Mouse (Mus musculus) heart, adult 2 months (tissue): ENCODE results near the gene Helz. TPM values are rescaled to one million over a fixed set of nuclear protein-coding genes. Genes with fewer than 3 reads are reported as not detected.

ENCODE experiments used
- DNase-seq, 2 experiments: peaks; one replicate each; pipeline ENCODE4 v3.0.0; 2021
- H3K27ac ChIP-seq: fragments of 200-600 bp; 2 replicates; pipeline ENCODE4 v1.8.1; 2022
- H3K27me3 ChIP-seq: fragments of 200-500 bp; 2 replicates; pipeline ENCODE4 v1.6.1; 2012; ENCODE audit warnings: mild to moderate bottlenecking, low read length, inconsistent platforms, mixed read lengths; ENCODE audit not compliant: control insufficient read depth, insufficient read depth
- H3K36me3 ChIP-seq: fragments of 200-500 bp; 2 replicates; pipeline ENCODE4 v1.6.1; 2012; ENCODE audit warnings: low read length, inconsistent platforms; ENCODE audit not compliant: control insufficient read depth, insufficient read depth
- H3K4me1 ChIP-seq: fragments of 200-500 bp; 2 replicates; pipeline ENCODE4 v1.6.1; 2011; ENCODE audit warnings: low read length; ENCODE audit not compliant: control insufficient read depth, insufficient read depth
- H3K4me3 ChIP-seq: fragments of 200-600 bp; 2 replicates; pipeline ENCODE4 v1.8.1; 2022
- H3K79me2 ChIP-seq: fragments of 200-500 bp; replicated peaks from 2 replicates; pipeline ENCODE4 v1.6.1; 2012; ENCODE audit warnings: mild to moderate bottlenecking, inconsistent platforms, low read length, moderate library complexity, mixed read lengths; ENCODE audit not compliant: control insufficient read depth, insufficient read depth
- H3K9ac ChIP-seq: fragments of 200-500 bp; 2 replicates; pipeline ENCODE4 v1.6.1; 2012; ENCODE audit warnings: low read depth, mild to moderate bottlenecking, control low read depth, inconsistent platforms, low read length, mixed read lengths
- CTCF ChIP-seq: fragments of 200-600 bp; IDR thresholded peaks from 2 replicates; pipeline ENCODE4 v1.8.1; 2022; ENCODE audit warnings: antibody characterized with exemption, mild to moderate bottlenecking, moderate library complexity
- EP300 ChIP-seq: fragments of 200-500 bp; IDR thresholded peaks from 2 replicates; pipeline ENCODE4 v1.6.1; 2011; ENCODE audit warnings: low read depth, low read length, control low read depth; ENCODE audit not compliant: insufficient read depth
- POLR2A ChIP-seq: fragments of 200-500 bp; IDR thresholded peaks from 2 replicates; pipeline ENCODE4 v1.6.1; 2011; ENCODE audit warnings: mild to moderate bottlenecking, low read depth, low read length, control low read depth; ENCODE audit not compliant: insufficient read depth
- WGBS: fragments of 180-500 bp; shearing (Covaris S2); methylation state at CpG from one replicate; pipeline ENCODE4 v1.1.7; 2018; 5-methylcytosine and 5-hydroxymethylcytosine counted together
- intact Hi-C: fragments of 180-260 bp; cut with DNase I; formaldehyde crosslinking; loops from one replicate; pipeline ENCODE4 v1.15.1; 2025
- polyA plus RNA-seq: library from polyadenylated mRNA; depleted of rRNA; stranded (reverse); fragments of >200 nt; gene quantifications from 2 replicates; pipeline ENCODE4 v1.2.3, GENCODE M21; 2012
- total RNA-seq, 2 experiments: library from RNA; stranded (reverse); gene quantifications; 2 replicates each; pipeline ENCODE4 v1.2.3; 2021

The Helz gene
- total and polyA plus RNA-seq, 3 experiments, result 10.8 to 26.4 (median 26.2) TPM

GRCm38 (mm10) chr11:107683544-107684465 is 136.1 kb downstream of the Helz start:
- 89% methylated on average over 19 of the region's 19 CpGs for WGBS
- H3K27me3 ChIP-seq, result no peaks in the 10 kb centered on the region
- no peak overlapping the region for H3K4me3 ChIP-seq
- intact Hi-C loops, result no loop called here
- H3K79me2 ChIP-seq, result no peaks in the 10 kb centered on the region
- no peak for DNase-seq
- TF ChIP-seq EP300 (no peak), CTCF (no peak), POLR2A (no peak)
- H3K9ac ChIP-seq, result no peak overlapping the region
- H3K36me3 ChIP-seq, result no peaks in the 10 kb centered on the region
- H3K27ac ChIP-seq, result no peak overlapping the region
- H3K4me1 ChIP-seq, result no peaks in the 10 kb centered on the region

GRCm38 (mm10) chr11:107686290-107686689 is 138.6 kb downstream of the Helz start:
- 90% methylated on average over 20 of the region's 20 CpGs for WGBS

GRCm38 (mm10) chr11:107688480-107688879 is 140.8 kb downstream of the Helz start:
- no peak overlapping the region for H3K4me3 ChIP-seq
- TF ChIP-seq CTCF (no peak), POLR2A (no peak)
- no peak overlapping the region for H3K9ac ChIP-seq
- no peaks in the 10 kb centered on the region for H3K79me2 ChIP-seq
- intact Hi-C loops, result no loop called here
- H3K36me3 ChIP-seq, result no peaks in the 10 kb centered on the region
- 95% methylated on average over 10 of the region's 10 CpGs for WGBS
- no peaks in the 10 kb centered on the region for H3K27me3 ChIP-seq
- no peaks in the 10 kb centered on the region for H3K4me1 ChIP-seq
- no peak for DNase-seq
- no peak overlapping the region for H3K27ac ChIP-seq

More at GRCm38 (mm10) chr11:107686290-107686689, 138.6 kb downstream of the Helz start:
- H3K79me2 ChIP-seq, result no peaks in the 10 kb centered on the region
- no peak overlapping the region for H3K9ac ChIP-seq
- H3K27me3 ChIP-seq, result no peaks in the 10 kb centered on the region
- H3K4me3 ChIP-seq, result no peak overlapping the region
- DNase-seq, result no peak
- no peaks in the 10 kb centered on the region for H3K36me3 ChIP-seq
- no peaks in the 10 kb centered on the region for H3K4me1 ChIP-seq
- intact Hi-C loops, result no loop called here
- TF ChIP-seq POLR2A (no peak), EP300 (no peak), CTCF (no peak)
- H3K27ac ChIP-seq, result no peak overlapping the region

DNA sequence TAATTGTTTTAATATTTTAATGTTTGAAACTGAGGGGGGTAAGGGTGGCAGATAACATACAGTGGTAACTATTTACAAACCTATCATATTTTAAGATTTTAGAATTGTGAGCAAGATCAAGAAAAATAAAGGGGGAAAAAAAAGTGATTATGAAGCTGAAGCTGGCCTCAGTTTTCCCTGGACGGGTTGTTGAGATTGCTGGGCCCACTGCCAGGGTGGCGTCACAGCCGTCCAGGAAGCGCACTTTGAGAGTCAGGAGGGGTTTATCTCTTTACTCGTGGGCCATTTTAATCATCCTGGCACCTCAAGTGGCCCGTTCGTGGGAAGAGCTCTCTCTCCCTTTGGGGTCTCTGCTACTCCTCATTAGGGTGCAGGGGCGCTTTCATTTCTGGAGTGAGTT is 143.8 kb downstream of the Helz start:
- Histone ChIP-seq H3K9ac (no peak overlapping the region), H3K4me3 (no peak overlapping the region), H3K27me3 (no peaks in the 10 kb centered on the region), H3K36me3 (no peaks in the 10 kb centered on the region), H3K79me2 (no peaks in the 10 kb centered on the region), H3K27ac (no peak overlapping the region), H3K4me1 (no peaks in the 10 kb centered on the region)
- 32% methylated on average over 8 of the region's 8 CpGs for WGBS
- TF ChIP-seq EP300, result no peak
- no peak for TF ChIP-seq POLR2A
- TF ChIP-seq CTCF, result no peak
- DNase-seq, result no peak
- intact Hi-C loops, result no loop called here

DNA sequence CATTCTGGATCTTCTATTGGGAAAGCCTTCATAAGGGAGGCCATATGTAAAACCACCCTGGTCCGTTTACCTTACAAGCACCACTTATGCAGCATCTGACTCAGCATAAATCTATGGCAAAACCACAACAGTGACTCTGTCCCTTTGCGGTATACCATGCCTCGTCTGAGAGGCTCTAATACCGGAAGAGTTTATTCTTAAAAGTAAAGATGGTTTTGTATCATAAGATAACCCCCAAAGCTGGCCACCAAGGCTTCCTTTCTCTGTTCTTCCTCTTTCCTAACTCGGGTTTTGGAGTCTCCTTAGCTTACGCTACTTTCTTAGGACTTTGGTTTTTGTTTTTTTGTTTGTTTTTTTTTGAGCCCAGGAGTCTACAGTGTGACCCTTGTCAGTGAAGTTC is 145.6 kb downstream of the Helz start:
- H3K79me2 ChIP-seq, result no peaks in the 10 kb centered on the region
- intact Hi-C loops, result no loop called here
- no peak overlapping the region for H3K27ac ChIP-seq
- no peak overlapping the region for H3K4me3 ChIP-seq
- DNase-seq, result no peak
- 74% methylated on average over 6 of the region's 6 CpGs for WGBS
- H3K27me3 ChIP-seq, result no peaks in the 10 kb centered on the region
- no peaks in the 10 kb centered on the region for H3K36me3 ChIP-seq
- no peak overlapping the region for H3K9ac ChIP-seq
- no peak for TF ChIP-seq POLR2A
- TF ChIP-seq CTCF, result no peak
- no peak for TF ChIP-seq EP300
- H3K4me1 ChIP-seq, result no peaks in the 10 kb centered on the region

- no peaks in the 10 kb centered on the region for H3K36me3 ChIP-seq
- H3K4me3 ChIP-seq, result no peak overlapping the region
- WGBS, result 82% methylated on average over 4 of the region's 4 CpGs
- H3K4me1 ChIP-seq, result peaks cover 4% of the 10 kb centered on the region; the same call in 1 of the 2 replicates
- DNase-seq, result no peak
- no peaks in the 10 kb centered on the region for H3K79me2 ChIP-seq
- no peaks in the 10 kb centered on the region for H3K27me3 ChIP-seq
- TF ChIP-seq EP300, result no peak
- TF ChIP-seq POLR2A, result no peak
- no peak for TF ChIP-seq CTCF
- no peak overlapping the region for H3K27ac ChIP-seq
- intact Hi-C loops, result no loop called here
- no peak overlapping the region for H3K9ac ChIP-seq
Observed at GRCm38 (mm10) chr11:107699967-107700366, 152.2 kb downstream of the Helz start.
